Mouse (Mus musculus): ENCODE results near the gene Sufu. TPM values are rescaled to one million over a fixed set of nuclear protein-coding genes. Genes with fewer than 3 reads are reported as not detected.

Sufu gene
- polyA plus RNA-seq, 1 experiment from 2014 or later = 50.2 TPM

- Histone ChIP-seq H3K27ac (replicated peaks) (no peak overlapping the region), H3K36me3 (peaks cover 31% of the 10 kb centered on the region), H3K27me3 (ENCODE audit: low read depth, poor library complexity, severe bottlenecking) (no peaks in the 10 kb centered on the region), H3K4me1 (peaks cover 52% of the 10 kb centered on the region), H3K9me3 (replicated peaks) (no peaks in the 10 kb centered on the region), H3K4me3 (peak overlapping the region; percentile 90)
- no peak for DNase-seq (ENCODE audit: low spot score)
- 53% methylated on average over 3 of the region's 3 CpGs for WGBS
These were observed 1.7 kb downstream of the Sufu start for GRCm38 (mm10) chr19:46398401-46398800.

GRCm38 (mm10) chr19:46399372-46399771 is 2.7 kb downstream of the Sufu start:
- H3K27me3 ChIP-seq (ENCODE audit: low read depth, poor library complexity, severe bottlenecking) = no peaks in the 10 kb centered on the region
- no peak overlapping the region for H3K4me3 ChIP-seq
- H3K4me1 ChIP-seq = peaks cover 42% of the 10 kb centered on the region
- WGBS = 89% methylated on average over 6 of the region's 6 CpGs
- no peak overlapping the region for H3K27ac ChIP-seq (replicated peaks)
- DNase-seq (ENCODE audit: low spot score) = no peak
- peaks cover 41% of the 10 kb centered on the region for H3K36me3 ChIP-seq
- H3K9me3 ChIP-seq (replicated peaks) = no peaks in the 10 kb centered on the region

GRCm38 (mm10) chr19:46399886-46400285 is 3.2 kb downstream of the Sufu start:
- WGBS = 87% methylated on average over 7 of the region's 7 CpGs
- H3K4me1 ChIP-seq = peaks cover 38% of the 10 kb centered on the region
- H3K9me3 ChIP-seq (replicated peaks) = no peaks in the 10 kb centered on the region
- no peak for DNase-seq (ENCODE audit: low spot score)
- H3K27me3 ChIP-seq (ENCODE audit: low read depth, poor library complexity, severe bottlenecking) = no peaks in the 10 kb centered on the region
- H3K4me3 ChIP-seq = no peak overlapping the region
- H3K27ac ChIP-seq (replicated peaks) = no peak overlapping the region
- H3K36me3 ChIP-seq = peaks cover 46% of the 10 kb centered on the region

- DNase-seq (ENCODE audit: low spot score) = no peak
- Histone ChIP-seq H3K9me3 (replicated peaks) (no peaks in the 10 kb centered on the region), H3K36me3 (peaks cover 53% of the 10 kb centered on the region), H3K4me3 (no peak overlapping the region), H3K4me1 (peaks cover 38% of the 10 kb centered on the region), H3K27ac (replicated peaks) (no peak overlapping the region; the same call in 1 of the 2 replicates), H3K27me3 (ENCODE audit: low read depth, poor library complexity, severe bottlenecking) (no peaks in the 10 kb centered on the region)
- whole genome bisulfite sequencing = 91% methylated on average over 7 of the region's 7 CpGs
These were observed 3.9 kb downstream of the Sufu start for GRCm38 (mm10) chr19:46400558-46400957.

- DNase-seq (ENCODE audit: low spot score) = no peak
- Histone ChIP-seq H3K9me3 (replicated peaks) (no peaks in the 10 kb centered on the region), H3K36me3 (peaks cover 84% of the 10 kb centered on the region), H3K27me3 (ENCODE audit: low read depth, poor library complexity, severe bottlenecking) (no peaks in the 10 kb centered on the region), H3K27ac (replicated peaks) (no peak overlapping the region), H3K4me1 (peaks cover 28% of the 10 kb centered on the region), H3K4me3 (no peak overlapping the region)
- WGBS = 90% methylated on average over 1 of the region's 1 CpGs
These were observed 7.3 kb downstream of the Sufu start for GRCm38 (mm10) chr19:46404030-46404429.

- DNase-seq (ENCODE audit: low spot score) = no peak
- H3K4me1 ChIP-seq = peaks cover 26% of the 10 kb centered on the region
- no peak overlapping the region for H3K27ac ChIP-seq (replicated peaks)
- peaks cover 96% of the 10 kb centered on the region for H3K36me3 ChIP-seq
- H3K27me3 ChIP-seq (ENCODE audit: low read depth, poor library complexity, severe bottlenecking) = no peaks in the 10 kb centered on the region
- no peak overlapping the region for H3K4me3 ChIP-seq
- H3K9me3 ChIP-seq (replicated peaks) = no peaks in the 10 kb centered on the region
- WGBS = 81% methylated on average over 8 of the region's 8 CpGs
These were observed 10.1 kb downstream of the Sufu start for GRCm38 (mm10) chr19:46406592-46407386.

GRCm38 (mm10) chr19:46409506-46409905 is 12.8 kb downstream of the Sufu start:
- Histone ChIP-seq H3K27me3 (ENCODE audit: low read depth, poor library complexity, severe bottlenecking) (no peaks in the 10 kb centered on the region), H3K9me3 (replicated peaks) (no peaks in the 10 kb centered on the region), H3K4me1 (peaks cover 26% of the 10 kb centered on the region), H3K36me3 (peaks cover 81% of the 10 kb centered on the region), H3K4me3 (no peak overlapping the region), H3K27ac (replicated peaks) (no peak overlapping the region)
- WGBS = 75% methylated on average over 3 of the region's 3 CpGs
- no peak for DNase-seq (ENCODE audit: low spot score)

GRCm38 (mm10) chr19:46412056-46412805 is 15.5 kb downstream of the Sufu start:
- Histone ChIP-seq H3K36me3 (peaks cover 61% of the 10 kb centered on the region), H3K9me3 (replicated peaks) (no peaks in the 10 kb centered on the region), H3K4me1 (peaks cover 26% of the 10 kb centered on the region), H3K27me3 (ENCODE audit: low read depth, poor library complexity, severe bottlenecking) (no peaks in the 10 kb centered on the region), H3K27ac (replicated peaks) (no peak overlapping the region), H3K4me3 (no peak overlapping the region)
- no peak for DNase-seq (ENCODE audit: low spot score)
- WGBS = 90% methylated on average over 12 of the region's 12 CpGs

GRCm38 (mm10) chr19:46413969-46414368 is 17.3 kb downstream of the Sufu start:
- H3K9me3 ChIP-seq (replicated peaks) = no peaks in the 10 kb centered on the region
- H3K36me3 ChIP-seq = peaks cover 46% of the 10 kb centered on the region
- H3K27ac ChIP-seq (replicated peaks) = no peak overlapping the region
- no peak overlapping the region for H3K4me3 ChIP-seq
- no peak for DNase-seq (ENCODE audit: low spot score)
- no peaks in the 10 kb centered on the region for H3K27me3 ChIP-seq (ENCODE audit: low read depth, poor library complexity, severe bottlenecking)
- 93% methylated on average over 2 of the region's 2 CpGs for WGBS
- peaks cover 12% of the 10 kb centered on the region for H3K4me1 ChIP-seq

- H3K27ac ChIP-seq (replicated peaks) = no peak overlapping the region
- no peak for DNase-seq (ENCODE audit: low spot score)
- no peaks in the 10 kb centered on the region for H3K27me3 ChIP-seq (ENCODE audit: low read depth, poor library complexity, severe bottlenecking)
- WGBS = 95% methylated on average over 8 of the region's 8 CpGs
- no peaks in the 10 kb centered on the region for H3K9me3 ChIP-seq (replicated peaks)
- peaks cover 42% of the 10 kb centered on the region for H3K36me3 ChIP-seq
- peaks cover 7% of the 10 kb centered on the region for H3K4me1 ChIP-seq
- H3K4me3 ChIP-seq = no peak overlapping the region
These were observed 17.8 kb downstream of the Sufu start for GRCm38 (mm10) chr19:46414486-46414885.

- DNase-seq (ENCODE audit: low spot score) = no peak
- Histone ChIP-seq H3K9me3 (replicated peaks) (no peaks in the 10 kb centered on the region), H3K27me3 (ENCODE audit: low read depth, poor library complexity, severe bottlenecking) (no peaks in the 10 kb centered on the region), H3K4me1 (peaks cover 11% of the 10 kb centered on the region), H3K36me3 (peaks cover 24% of the 10 kb centered on the region), H3K4me3 (no peak overlapping the region), H3K27ac (replicated peaks) (0 out of 2 replicates have a peak overlapping the region, but pooled peaks have one; percentile 13)
- 79% methylated on average over 9 of the region's 9 CpGs for WGBS
These were observed 19.6 kb downstream of the Sufu start for GRCm38 (mm10) chr19:46416276-46416675.

- WGBS = 88% methylated on average over 4 of the region's 4 CpGs
- no peaks in the 10 kb centered on the region for H3K27me3 ChIP-seq (ENCODE audit: low read depth, poor library complexity, severe bottlenecking)
These were observed 21.4 kb downstream of the Sufu start for GRCm38 (mm10) chr19:46418051-46418450.

GRCm38 (mm10) chr19:46420410-46420809 is 23.7 kb downstream of the Sufu start:
- Histone ChIP-seq H3K4me3 (no peak overlapping the region), H3K4me1 (peaks cover 39% of the 10 kb centered on the region), H3K27ac (replicated peaks) (no peak overlapping the region), H3K27me3 (ENCODE audit: low read depth, poor library complexity, severe bottlenecking) (no peaks in the 10 kb centered on the region), H3K36me3 (peaks cover 17% of the 10 kb centered on the region), H3K9me3 (replicated peaks) (no peaks in the 10 kb centered on the region)
- 95% methylated on average over 7 of the region's 7 CpGs for WGBS
- no peak for DNase-seq (ENCODE audit: low spot score)

More at GRCm38 (mm10) chr19:46418051-46418450, 21.4 kb downstream of the Sufu start:
- H3K36me3 ChIP-seq = peaks cover 11% of the 10 kb centered on the region
- H3K4me3 ChIP-seq = no peak overlapping the region
- peaks cover 28% of the 10 kb centered on the region for H3K4me1 ChIP-seq
- no peak for DNase-seq (ENCODE audit: low spot score)
- no peak overlapping the region for H3K27ac ChIP-seq (replicated peaks)
- no peaks in the 10 kb centered on the region for H3K9me3 ChIP-seq (replicated peaks)

All from midbrain, embryonic 10.5 days (tissue).